Mouse (Mus musculus): ENCODE measurements around the gene Arhgap42. TPM values are rescaled to one million over a fixed set of nuclear protein-coding genes. Genes with fewer than 3 reads are reported as not detected.

Gene Arhgap42
- total RNA-seq, 4 experiments from 2014 or later = 6.5 to 8.5 (median 6.7) TPM

DNA sequence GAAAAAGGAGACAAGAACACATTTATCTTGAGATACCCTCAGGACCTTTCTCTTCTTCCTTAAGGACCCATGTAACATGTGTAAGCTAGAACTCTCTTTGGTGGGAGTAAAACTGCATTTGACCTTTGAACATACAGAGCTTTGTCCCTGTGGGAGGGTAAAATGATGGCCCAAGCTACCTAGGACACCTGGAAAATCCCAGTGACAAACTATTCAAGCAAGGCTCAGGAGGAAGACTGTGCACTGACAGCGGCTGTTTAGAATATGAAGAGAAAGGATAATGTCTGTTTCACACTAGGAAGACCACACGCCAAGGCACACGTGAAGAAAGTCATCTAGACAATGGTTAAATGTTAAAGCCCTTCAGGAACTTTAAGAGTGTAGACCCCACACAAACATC is 211.0 kb downstream of the Arhgap42 start:
- no peak for DNase-seq (ENCODE audit: low spot score)

DNA sequence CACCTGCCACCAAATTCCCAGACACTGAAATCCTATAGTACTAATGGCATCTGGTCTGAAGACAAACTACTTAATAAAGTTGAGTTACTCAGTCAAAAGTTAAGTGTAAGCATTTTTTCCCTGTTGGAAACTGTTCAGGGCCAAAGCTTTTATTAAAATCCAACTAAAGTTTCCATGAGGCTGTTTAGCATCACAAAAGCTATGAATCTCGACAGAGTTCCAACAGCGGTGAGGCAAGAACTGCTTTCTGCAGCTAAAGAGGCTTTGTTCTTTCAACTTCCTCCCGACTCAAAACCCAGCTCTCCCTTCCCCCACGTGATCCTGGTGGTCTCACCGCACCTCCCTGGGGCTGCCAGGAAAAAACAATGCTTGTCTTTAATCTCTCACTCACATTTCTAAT is 211.5 kb downstream of the Arhgap42 start:
- no peak for DNase-seq (ENCODE audit: low spot score)

DNA sequence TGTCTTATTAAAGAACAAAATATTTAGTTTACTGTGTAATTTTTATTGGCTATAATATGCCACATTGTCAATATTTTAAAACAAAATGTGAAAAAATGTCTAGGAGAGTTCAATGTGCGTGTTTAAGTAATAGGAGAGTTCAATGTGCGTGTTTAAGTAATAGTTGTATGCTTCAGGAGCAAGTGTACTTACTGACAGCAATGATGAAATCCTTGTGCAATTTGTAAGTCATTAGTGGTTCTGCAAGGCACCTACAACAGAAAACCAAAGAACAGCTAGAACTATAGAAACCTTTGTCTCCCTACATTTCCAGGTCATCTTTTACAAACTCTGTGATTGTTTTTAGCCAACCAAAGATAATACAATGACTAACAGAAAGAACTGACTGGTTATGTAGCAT is 223.8 kb downstream of the Arhgap42 start:
- no peak for DNase-seq (ENCODE audit: low spot score)

DNA sequence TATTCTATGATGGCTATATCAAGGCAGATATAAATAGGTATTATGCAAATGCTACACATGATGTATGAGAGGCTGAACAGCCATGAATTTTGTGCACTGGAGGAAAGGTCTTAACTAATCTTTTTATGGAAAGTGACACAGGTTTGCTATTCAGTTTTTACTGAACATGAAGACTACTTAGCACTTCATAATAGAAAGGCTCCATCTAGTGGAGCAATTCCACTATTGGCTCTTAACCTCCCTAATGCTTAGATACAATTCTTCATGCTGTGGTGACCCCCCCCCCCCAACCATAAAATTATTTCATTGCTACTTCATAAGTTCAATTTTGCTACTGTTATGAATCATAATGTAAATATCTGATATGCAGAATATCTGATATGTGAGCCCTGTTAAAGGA is 237.7 kb downstream of the Arhgap42 start:
- no peak for DNase-seq (ENCODE audit: low spot score)

DNA sequence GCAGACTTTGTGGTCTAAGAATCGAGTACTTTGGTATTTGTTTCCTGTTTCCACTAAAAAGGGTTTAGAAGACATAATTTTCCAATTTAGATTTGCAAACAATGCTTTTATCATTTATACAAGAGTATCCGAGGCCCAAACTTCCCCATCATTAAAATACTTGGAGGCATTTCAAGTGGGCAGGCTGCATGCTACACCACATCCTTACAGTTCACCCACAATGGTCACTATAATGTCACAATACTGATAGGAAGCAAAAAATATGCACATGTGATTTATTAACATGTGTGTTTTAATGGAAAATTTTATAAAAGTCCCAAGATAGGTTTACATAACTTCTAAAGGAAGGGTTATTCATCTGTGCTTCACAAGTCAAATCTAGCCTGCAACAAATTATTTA is 242.4 kb downstream of the Arhgap42 start:
- DNase-seq (ENCODE audit: low spot score) = no peak

DNA sequence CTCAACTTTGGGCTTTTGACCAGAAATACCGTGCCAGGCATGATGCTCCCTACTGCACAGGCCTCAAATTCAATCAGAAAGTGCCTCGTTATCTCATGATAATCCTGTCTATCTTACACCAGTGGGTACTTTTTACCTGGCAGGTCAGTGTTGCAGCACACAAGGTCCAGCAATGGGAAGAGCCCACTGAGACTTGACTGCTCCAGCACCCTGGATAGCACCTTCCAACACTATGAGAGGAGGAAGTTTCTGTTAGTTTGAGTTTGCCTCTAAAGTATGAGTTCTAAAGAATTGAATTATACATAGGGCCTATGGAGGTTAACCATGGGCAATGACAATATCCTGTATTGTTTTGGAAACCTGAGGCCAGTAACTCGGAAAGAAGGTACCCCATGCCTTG is 256.6 kb downstream of the Arhgap42 start:
- no peak for DNase-seq (ENCODE audit: low spot score)

DNA sequence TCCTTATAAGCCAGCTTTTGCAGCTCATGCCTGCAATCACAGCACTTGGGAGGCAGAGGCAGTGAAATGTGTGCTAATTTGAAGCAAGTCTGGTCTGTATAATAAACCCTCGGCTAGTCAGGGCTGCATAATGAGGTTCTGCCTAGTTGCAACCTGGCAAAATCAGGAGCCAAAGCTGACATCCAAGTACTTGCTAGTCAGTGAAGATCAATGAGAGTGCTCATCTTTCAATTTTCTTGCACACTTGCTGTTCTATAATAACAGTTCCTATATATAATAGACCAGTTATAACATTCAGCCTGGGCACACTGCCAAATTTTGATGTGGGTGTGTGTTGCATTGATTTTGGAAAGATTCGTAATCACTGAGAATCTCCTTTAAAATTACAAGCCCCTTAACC is 261.1 kb downstream of the Arhgap42 start:
- no peak for DNase-seq (ENCODE audit: low spot score)

DNA sequence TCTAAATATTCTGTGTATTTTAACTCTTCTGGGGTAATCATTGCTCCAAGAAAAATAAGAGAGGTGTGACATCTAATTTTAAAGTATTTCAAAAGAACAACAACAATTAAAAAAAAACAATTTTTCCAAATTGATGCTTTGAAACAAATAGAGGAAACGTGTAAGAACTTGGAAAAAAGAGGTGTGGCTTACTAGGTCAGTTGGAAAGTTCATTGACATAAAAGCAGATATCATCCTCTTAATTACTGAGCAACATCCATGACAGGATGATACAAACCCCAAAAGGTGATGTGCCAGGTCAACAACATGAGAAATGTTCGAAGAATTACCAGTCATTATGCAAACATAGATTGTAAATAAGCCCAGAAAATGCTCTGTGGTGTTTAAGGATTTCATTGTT is 267.4 kb downstream of the Arhgap42 start, which contains the start of gene Gm16485:
TSS of gene Gm16485 (plus strand) at position 301 of the 400 bp plus-strand sequence.
- no peak for DNase-seq (ENCODE audit: low spot score)

DNA sequence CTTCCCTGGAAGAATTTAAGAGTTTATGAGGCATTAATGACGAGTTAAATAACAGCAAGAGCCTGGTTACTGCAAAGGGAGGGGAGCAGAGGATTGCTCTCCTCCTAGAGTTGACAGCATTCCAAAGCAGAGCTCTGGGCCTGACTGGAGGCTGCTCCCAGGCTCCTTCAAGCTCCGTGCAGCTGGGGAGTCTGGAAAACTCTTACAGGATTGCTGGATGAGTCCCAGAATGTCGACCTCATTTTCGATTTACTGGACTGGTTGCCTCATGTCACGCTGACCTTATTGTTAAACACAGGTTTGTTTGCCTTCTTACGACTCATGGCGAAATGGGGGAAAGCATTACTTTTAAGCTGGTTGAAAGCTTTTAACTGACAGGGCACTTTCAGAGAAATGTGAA is 268.7 kb downstream of the Arhgap42 start:
- peak; percentile 38 for DNase-seq (ENCODE audit: low spot score)

DNA sequence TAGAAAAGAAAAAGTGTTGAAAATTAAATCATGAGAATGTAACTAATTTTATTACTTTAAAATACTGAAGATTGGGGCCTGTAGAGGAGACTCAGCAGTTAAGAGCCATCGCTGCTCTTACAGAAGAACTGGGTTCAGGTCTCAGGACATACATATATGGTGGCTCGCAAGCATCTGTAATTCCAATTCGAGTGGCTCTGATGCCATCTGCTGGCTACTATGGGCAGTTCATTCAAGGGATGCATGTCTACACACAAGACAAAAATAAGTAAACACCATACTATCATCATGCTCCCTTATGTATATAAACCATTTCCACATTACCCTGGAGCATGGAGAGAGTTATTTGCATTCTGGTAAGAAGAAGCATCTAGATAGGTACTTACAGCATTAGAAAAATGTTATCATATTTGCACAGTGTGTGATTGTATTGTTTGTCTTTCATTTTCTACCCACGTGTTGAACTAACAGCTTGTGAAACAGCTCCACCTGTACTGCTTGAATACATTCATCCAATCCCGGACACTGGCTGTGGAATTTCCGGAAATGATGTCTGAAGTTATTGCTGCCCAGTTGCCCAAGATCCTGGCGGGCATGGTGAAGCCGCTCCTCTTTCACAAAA is 274.3 kb downstream of the Arhgap42 start:
- DNase-seq (ENCODE audit: low spot score) = no peak

DNA sequence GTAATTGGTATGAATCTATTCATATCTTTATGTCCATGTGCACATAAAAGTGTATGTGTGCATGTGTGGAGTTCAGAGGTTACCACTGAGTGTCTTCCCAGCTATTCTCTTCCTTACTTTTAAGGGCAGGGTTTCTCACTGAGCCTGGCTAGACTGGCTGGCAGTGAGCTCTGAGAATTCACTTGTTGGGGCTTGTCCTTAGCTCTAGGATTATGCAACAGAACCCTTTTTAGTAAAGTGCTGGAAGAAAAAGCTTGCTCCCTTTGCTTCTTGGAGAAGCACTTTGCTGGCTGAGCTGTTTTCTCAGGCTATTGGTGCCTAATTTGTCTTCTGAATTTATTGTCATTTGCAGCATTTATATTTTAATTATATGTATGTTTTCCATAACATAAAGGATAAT is 285.6 kb downstream of the Arhgap42 start:
- DNase-seq (ENCODE audit: low spot score) = no peak

Data from heart, adult 8-10 months (tissue).